Mouse (Mus musculus) kidney, postnatal 36 days (tissue): ENCODE measurements at regions not wholly inside any gene's neighbourhood (a gene's known extent, or its start where the extent isn't known, plus 50 kb on each side); places are given as distances from the start of the nearest gene placed in this dataset.
A peak's percentile ranks its signal among the peaks of the same experiment; 100 is the strongest.

Experiments
- DNase-seq, 2 experiments: peaks; one replicate each; pipeline ENCODE4 v3.0.0; 2021 to 2022; ENCODE audit warnings: mixed read lengths in 2 of 2

DNA sequence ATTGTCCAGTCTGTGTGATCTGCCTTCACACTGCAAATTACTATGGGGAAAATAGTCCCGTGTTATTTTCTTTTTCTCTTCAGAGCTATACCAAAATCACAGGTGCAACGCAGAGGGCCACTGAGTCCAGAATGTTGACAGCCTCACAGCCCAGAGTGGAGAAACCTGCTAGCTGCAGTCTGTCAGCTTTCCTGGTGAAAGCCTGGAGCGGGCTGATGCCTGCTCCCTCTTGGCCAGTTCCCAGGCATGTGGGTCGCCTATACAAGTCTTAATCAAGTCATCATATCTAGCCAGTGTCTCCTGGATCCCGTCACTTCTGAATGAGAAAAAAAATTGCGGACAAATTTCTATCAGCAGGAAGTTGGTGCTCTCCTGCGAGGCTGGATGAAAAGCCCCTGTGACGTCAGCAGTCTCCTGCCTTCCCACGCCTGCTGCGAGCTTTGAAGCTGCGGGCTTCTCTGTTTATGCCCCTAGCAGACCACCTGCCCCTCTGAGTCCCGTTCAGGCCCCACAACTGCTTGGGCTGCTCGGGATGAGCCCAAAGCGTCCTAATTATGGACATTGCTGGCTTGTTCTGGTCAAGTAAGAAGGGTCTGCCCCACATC, 227.1 kb upstream of the Hes1 start:
- DNase-seq: no peak

DNA sequence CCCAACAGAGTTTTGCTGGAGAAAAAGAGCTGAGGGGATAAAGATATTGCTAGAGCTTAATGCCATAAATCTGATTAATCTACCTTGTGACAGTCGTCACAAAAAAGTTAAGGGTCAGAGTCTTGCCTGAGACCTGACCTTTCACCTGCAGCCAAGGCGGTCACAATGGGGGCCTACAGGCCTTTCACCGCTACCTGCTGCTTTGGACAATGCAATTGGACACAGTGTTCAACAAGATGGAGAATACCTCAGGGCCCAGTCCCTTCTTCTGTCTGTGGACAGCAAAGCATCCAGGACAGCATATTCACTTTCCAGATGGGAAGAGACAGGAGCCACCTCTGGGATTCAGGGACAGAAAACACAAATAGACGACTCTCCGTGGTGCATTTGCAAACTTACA, 226.3 kb upstream of the Hes1 start:
- no peak for DNase-seq

DNA sequence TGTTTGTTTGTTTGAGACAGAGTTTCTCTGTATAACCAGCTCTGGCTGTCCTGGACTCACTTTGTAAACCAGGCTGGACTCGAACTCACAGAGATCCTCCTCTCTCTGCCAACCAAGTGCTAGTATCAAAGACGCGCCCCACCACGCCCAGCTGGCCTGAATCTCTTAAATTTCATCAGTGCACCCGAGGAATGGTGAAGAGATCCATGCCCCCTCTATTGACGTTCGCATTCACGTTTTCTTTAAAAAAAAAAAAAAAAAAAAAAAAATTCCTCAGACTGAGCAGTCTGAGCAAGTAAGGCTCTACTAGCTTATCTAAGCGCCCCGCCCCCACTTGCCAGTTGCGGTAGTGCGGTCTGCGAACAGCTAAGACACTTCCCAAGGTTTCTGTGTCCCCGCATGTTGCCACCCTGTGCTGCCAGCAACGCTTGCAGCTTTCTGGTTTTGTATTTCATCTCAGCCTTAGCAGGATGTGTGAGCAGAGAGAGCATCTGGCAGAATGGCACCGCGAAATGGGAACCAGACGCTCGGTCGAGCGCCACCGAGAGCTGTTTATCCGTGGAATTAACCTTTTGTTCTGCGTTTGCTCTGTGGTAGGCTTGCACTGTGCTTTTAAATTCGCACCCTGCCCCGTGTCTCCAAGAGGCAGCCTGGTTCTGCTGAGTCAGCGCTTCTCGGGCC, 225.1 kb upstream of the Hes1 start:
- peak; percentile 35 to 73 for DNase-seq

GRCm38 (mm10) chr16:29839662-29840001, 224.6 kb upstream of the Hes1 start:
- no peak for DNase-seq

GRCm38 (mm10) chr16:29840412-29840811, 223.8 kb upstream of the Hes1 start:
- no peak for DNase-seq

GRCm38 (mm10) chr16:29841132-29841531, 223.1 kb upstream of the Hes1 start:
- no peak for DNase-seq

DNA sequence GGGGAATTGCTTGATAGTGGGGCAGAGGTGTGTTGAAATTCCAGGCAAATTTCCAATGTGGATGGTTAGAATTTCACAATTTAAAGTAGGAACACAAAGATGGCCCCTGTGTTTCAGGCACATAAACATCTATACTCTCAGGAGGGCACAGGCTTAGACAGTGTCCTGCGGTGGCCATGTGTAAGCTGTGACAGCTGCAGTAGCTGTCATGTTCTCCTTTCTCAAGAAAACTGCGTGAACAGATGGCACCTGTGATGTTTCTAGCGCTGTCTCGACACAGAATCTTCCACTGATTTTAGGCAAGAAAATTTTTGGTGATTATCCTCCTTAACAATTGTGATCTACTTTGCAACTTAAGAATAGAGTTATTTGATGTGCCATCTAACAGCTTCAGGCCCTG, 222.1 kb upstream of the Hes1 start:
- no peak for DNase-seq

DNA sequence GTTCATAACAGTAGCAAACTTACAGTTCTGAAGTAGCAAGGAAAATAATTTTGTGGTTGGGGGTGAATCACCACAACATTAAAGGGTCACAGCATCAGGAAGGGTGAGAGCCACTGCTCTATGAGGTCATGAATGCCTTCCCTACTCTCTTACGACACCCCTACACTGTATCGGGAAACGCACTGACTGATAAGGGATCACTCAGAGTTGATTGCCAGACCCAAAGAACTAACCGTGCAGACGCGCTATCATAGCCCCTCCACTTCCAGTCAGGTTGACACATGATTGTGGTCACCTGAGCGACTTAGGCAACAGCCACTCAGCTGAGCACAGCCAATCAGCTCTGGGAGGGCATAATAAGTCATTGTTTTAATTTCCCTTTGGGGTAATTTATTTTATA, 220.7 kb upstream of the Hes1 start:
- DNase-seq: no peak

- DNase-seq: no peak
These were observed 219.2 kb upstream of the Hes1 start for GRCm38 (mm10) chr16:29844706-29845596.

- no peak for DNase-seq
These were observed 218.6 kb upstream of the Hes1 start for GRCm38 (mm10) chr16:29845597-29845986.

- DNase-seq: no peak
These were observed 217.1 kb upstream of the Hes1 start for GRCm38 (mm10) chr16:29847059-29847458.

DNA sequence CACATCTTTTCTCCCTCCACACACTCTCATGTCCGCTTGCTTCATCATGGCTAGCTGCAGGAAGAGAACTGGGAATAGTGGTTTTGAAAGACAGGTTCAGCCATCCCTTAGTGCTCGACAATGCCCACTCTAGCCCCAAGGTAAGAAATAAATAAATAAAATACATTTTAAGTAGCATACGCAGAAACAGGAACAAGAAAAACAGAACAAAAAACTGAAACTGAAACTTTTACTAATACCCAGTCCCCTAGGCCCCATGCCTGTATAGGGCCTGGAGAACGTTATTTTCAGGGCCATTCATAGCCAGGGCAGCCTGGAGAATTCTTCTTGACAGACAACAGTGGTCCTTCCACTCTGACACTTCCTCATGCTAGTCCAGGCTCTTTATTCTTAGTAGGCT, 216.4 kb upstream of the Hes1 start:
- DNase-seq: no peak

GRCm38 (mm10) chr16:29848527-29848926, 215.7 kb upstream of the Hes1 start:
- no peak for DNase-seq

DNA sequence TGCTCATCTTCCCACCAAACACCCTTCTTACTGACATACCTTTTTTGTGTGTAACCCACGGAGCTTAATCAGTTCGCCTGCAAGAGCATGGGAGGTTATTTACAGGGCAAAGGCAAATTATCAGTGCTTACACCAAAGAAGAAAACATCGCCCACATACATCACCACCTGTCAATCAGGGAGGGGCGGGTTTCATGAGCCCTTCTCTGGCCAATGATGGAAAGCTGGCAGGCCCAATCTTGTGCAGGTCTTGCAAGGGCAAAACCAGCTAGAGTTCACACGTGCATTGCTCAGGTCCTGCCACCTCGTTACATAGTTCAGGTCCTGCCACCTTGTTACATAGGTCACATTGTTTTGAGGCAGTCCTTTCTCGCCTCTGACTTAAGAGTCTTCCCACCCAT, 214.7 kb upstream of the Hes1 start:
- DNase-seq: no peak

- no peak for DNase-seq
These were observed 213.6 kb upstream of the Hes1 start for GRCm38 (mm10) chr16:29850616-29851015.

- DNase-seq: no peak
These were observed 212.4 kb upstream of the Hes1 start for GRCm38 (mm10) chr16:29851827-29852226.

DNA sequence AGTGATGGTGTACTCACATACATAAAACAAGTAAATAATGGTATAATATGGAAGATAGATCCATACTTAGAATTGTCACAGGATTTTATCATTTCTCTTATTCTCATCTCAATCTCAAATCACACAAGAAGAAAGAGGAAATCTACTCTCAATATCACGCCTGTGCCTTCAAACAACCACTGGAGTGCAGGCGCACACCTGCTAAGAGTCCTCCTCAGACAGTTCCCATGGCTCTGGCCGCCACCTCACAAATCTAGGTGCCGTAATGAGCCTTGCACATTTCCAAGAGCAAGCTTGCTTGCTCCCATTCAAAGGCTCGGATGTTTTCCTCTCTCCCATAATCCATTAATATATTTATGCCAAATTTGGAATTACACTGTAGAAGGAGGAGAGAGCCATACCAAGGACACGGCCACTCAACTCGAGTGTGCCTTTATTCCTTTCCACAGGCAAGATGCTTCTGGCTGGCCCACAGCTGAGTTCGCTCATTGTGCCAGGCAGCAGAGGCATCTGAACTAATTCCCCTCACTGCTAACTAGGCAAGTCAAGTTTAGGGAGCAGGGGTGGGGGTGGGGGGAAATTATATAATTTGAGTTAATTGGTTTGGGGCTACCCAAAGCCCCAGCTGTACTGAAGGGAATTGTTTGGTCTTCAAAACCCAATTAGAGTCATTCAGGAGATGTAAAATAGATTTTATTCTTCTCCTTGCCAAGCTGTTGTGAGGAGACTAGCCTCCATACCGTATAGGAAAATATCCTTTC, 209.2 kb upstream of the Hes1 start:
- no peak for DNase-seq

DNA sequence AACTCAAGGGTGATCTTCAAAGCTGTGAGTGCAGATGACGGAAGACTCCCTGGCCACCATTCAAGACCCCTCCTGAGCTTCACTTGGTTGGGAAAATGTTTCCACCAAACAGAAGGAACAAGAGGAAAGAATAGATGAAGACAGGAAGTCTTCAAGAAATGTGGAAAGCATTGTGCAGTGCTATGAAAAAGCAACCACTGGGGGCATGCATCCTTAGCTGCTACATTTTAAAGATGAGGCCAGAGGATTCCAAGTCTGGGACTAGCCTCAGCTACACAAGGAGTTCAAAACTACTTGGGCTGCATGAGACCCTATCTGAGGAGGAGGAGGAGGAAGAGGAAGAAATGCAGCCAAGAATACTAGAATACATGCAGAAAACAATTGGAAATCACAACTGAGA, 207.6 kb upstream of the Hes1 start:
- DNase-seq: no peak

DNA sequence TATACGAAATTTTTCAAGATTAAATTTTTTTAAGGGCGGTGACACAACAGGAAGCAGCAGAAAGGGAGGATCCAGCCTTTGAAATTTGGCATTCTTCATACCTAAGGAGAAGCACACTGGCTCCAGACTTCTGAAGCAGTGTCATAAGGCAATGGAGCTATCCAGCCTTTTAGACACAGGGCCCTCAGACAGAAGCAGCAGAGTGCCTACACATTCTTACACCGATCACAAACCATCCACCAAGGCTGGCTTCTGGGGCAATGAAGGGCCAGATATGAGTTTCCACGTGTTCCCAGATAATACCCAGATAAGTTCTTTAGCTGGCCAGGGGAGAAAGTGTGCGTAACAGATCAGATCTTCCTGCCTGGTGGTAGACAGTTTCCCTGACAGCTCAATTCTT, 205.5 kb upstream of the Hes1 start:
- no peak for DNase-seq

DNA sequence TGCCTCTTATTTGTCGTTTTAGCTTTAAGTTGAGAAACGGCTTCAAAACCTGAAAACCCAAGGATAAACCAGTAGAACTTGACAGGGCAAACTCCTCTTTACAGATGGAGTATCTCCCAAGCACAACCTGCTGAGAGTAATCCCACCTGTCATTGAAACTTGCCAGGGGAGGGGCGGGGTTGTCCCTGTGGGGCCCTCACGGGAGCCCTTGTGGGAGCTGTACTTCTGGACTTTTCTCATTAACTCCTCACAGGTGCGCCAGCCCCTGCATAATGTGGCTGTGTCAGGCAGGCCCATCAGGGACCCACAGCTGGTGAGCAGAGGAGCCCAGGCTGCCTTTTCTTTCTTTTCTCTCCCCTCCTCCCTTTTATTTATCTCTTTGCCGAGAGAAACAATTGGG, 203.9 kb upstream of the Hes1 start:
- DNase-seq: no peak

- DNase-seq: no peak
These were observed 203.1 kb upstream of the Hes1 start for GRCm38 (mm10) chr16:29861056-29861455.

DNA sequence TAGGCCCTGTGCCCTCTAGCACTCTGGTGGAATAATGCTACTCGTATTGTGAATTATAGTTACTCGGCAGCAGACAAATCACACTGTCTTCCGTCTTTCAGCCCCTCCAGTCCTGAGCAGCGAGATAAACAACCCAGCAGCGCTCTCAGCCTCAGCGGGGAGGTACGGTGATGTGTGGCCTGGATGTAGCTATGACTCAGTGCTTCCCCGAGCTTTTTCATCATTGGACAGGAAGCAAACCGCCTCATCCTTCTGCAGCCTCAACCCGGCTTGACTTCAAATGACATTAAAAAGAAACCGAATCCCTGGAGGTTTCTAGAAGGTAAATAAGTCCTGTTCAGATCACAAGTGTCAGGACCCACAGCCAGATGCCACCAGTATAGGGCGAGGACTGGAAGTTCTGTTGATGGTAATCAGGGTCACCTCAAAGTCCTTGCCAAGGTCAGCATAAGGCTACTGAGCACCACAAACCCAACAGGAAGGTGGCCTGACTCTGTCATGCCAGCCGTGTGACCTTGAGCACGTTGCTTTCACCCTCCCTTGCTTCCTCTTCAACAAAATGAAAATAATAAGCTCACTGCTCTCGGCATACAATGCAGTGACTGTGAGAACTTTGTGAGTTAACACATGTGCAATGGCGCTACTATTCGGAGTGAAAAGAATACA, 199.0 kb upstream of the Hes1 start:
- DNase-seq: peak in 1 of 2 experiments; percentile 42

DNA sequence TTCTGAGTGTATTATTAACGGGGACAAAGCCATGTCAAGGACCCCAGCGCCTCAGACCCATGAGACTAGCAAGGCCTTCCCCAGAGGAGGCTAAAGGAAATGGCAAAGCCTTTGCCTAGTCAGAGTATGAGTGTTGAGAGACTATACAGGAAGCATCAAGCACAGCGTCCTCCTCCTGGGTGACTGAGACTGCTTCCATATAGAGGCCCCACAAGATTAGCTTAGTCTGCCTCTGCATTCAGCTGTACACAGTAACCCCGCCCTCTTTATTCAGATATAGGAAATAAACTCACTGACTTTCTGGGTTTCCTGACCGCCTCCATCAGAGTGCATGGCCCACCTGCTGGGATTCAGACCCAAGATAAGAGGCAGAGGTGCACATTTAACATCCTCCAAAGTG, 192.8 kb upstream of the Hes1 start:
- DNase-seq: no peak
